Mouse (Mus musculus) liver, postnatal 0 days (tissue): ENCODE data around the gene Furin.

Source experiments
- CTCF ChIP-seq: sonication (generic); IDR thresholded peaks from 2 replicates; pipeline ENCODE4 v1.5.1; 2016; ENCODE audit warnings: antibody characterized with exemption, low read depth
- EP300 ChIP-seq: IDR thresholded peaks from 2 replicates; pipeline ENCODE4 v1.6.1; 2016; ENCODE audit warnings: antibody characterized with exemption, low read depth, mild to moderate bottlenecking

DNA sequence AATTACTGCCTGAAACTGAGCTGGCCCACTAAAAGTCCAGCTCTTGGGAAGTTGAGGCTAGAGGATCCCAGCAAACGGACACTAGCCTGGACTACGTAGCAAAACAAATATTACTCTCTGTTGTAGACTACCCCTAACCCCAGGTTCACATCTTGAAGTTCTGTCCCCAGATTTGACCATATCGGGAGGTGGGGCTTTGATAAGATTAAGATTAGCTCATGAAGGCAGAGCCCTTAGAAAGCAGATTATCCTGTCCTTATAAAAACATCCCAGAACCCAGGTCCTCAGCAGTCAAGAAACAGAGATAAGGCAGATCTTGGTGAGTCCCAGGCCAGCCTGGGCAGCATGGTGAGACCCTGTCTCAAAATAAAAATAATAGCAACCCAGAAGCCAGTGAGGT lies 33.1 kb downstream of the Furin start:
- no peak for TF ChIP-seq CTCF
- no peak for TF ChIP-seq EP300
